Mouse (Mus musculus) lung, postnatal 0 days (tissue): ENCODE measurements around the gene Med26.

Experiments used
- CTCF ChIP-seq: IDR thresholded peaks from 2 replicates; pipeline ENCODE4 v1.5.1; 2016; ENCODE audit warnings: antibody characterized with exemption, mild to moderate bottlenecking
- EP300 ChIP-seq: IDR thresholded peaks from 2 replicates; pipeline ENCODE4 v1.6.1; 2016; ENCODE audit warnings: antibody characterized with exemption, mild to moderate bottlenecking, control low read depth

DNA sequence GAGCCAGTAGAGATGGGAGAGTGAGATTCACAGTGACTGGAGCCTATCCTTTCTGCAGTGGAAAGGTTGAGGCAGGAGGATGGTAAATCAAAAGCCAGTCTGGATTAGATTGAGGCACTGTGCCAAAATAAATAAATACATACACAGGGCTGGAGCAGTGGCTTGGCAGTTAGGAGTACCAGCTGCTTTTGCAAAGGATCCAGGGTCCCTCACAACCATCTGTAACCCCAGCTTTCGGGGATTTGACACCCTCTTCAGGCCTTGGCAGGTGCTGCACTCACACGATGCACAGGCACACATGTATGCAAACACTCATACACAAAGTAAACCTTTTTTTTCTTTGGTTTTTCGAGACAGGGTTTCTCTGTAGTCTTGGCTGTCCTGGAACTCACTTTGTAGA, 29.2 kb upstream of the Med26 start:
- TF ChIP-seq CTCF (no peak), EP300 (no peak)
